Mouse (Mus musculus) neural tube, embryonic 10.5 days (tissue): ENCODE data around the gene Kcnip4.
A peak's percentile ranks its signal among the peaks of the same experiment; 100 is the strongest.

Source experiments
- DNase-seq: peaks from one replicate; pipeline ENCODE4 v3.0.0-alpha.2; 2017; ENCODE audit warnings: low spot score; ENCODE audit errors: extremely low spot score

Kcnip4 gene

GRCm38 (mm10) chr5:49524394-49525241, at the start of gene Kcnip4:
Gene Kcnip4 (minus strand): TSS chr5:49524907.
- peak; percentile 66 for DNase-seq

GRCm38 (mm10) chr5:49571876-49572275, 47.2 kb upstream of the Kcnip4 start:
- no peak for DNase-seq

- no peak for DNase-seq
These were observed 39.0 kb upstream of the Kcnip4 start for GRCm38 (mm10) chr5:49563751-49564150.

GRCm38 (mm10) chr5:49557436-49557835, 32.7 kb upstream of the Kcnip4 start:
- DNase-seq = no peak

- DNase-seq = no peak
These were observed 23.2 kb upstream of the Kcnip4 start for GRCm38 (mm10) chr5:49547884-49548283.

- DNase-seq = no peak
These were observed 4.7 kb upstream of the Kcnip4 start for GRCm38 (mm10) chr5:49529362-49529761.

- no peak for DNase-seq
These were observed 520 bp upstream of the Kcnip4 start for GRCm38 (mm10) chr5:49525242-49525612.

- DNase-seq = peak; percentile 17
These were observed 712 bp downstream of the Kcnip4 start for GRCm38 (mm10) chr5:49523997-49524393.

- no peak for DNase-seq
These were observed 1.7 kb downstream of the Kcnip4 start for GRCm38 (mm10) chr5:49522986-49523385.

- no peak for DNase-seq
These were observed 26.0 kb downstream of the Kcnip4 start for GRCm38 (mm10) chr5:49498743-49499142.

- DNase-seq = no peak
These were observed 37.4 kb downstream of the Kcnip4 start for GRCm38 (mm10) chr5:49487270-49487669.

- DNase-seq = no peak
These were observed 54.0 kb downstream of the Kcnip4 start for GRCm38 (mm10) chr5:49470738-49471137.

GRCm38 (mm10) chr5:49460643-49461276, 63.9 kb downstream of the Kcnip4 start:
- DNase-seq = no peak

GRCm38 (mm10) chr5:49453100-49453499, 71.6 kb downstream of the Kcnip4 start:
- DNase-seq = no peak

- no peak for DNase-seq
These were observed 73.4 kb downstream of the Kcnip4 start for GRCm38 (mm10) chr5:49451295-49451694.

GRCm38 (mm10) chr5:49450876-49451275, 73.8 kb downstream of the Kcnip4 start:
- no peak for DNase-seq

- DNase-seq = no peak
These were observed 87.5 kb downstream of the Kcnip4 start for GRCm38 (mm10) chr5:49437236-49437635.

GRCm38 (mm10) chr5:49427689-49428088, 97.0 kb downstream of the Kcnip4 start:
- no peak for DNase-seq

- DNase-seq = no peak
These were observed 105.0 kb downstream of the Kcnip4 start for GRCm38 (mm10) chr5:49419707-49420106.

- DNase-seq = no peak
These were observed 116.4 kb downstream of the Kcnip4 start for GRCm38 (mm10) chr5:49408351-49408750.

- DNase-seq = no peak
These were observed 154.1 kb downstream of the Kcnip4 start for GRCm38 (mm10) chr5:49370543-49371076.

GRCm38 (mm10) chr5:49368636-49369423, 155.9 kb downstream of the Kcnip4 start:
- DNase-seq = no peak
